Mouse (Mus musculus): Measurements from ENCODE around the gene Myh9.

GRCm38 (mm10) chr15:77761561-77762380 lies 80.2 kb downstream of the Myh9 start:
- TF ChIP-seq CTCF (IDR thresholded peaks at IDR 0.05; ENCODE audit: low read depth) (peak; percentile 73), EP300 (IDR thresholded peaks at IDR 0.05; ENCODE audit: low read depth) (no peak)

Data from heart, postnatal 0 days (tissue).